Mouse (Mus musculus): ENCODE data around the gene Shroom3. TPM values are rescaled to one million over a fixed set of nuclear protein-coding genes. Genes with fewer than 3 reads are reported as not detected.

Gene Shroom3
- total and polyA plus RNA-seq, 3 experiments: 0.04 to 0.11 TPM; not detected in 1

- no peak for DNase-seq (ENCODE audit: extremely low read depth)
- Histone ChIP-seq H3K4me3 (replicated peaks in 1 of 3; ENCODE audit: low read depth in 2 of 3, low read length in 2 of 3, poor library complexity in 1 of 3) (no peak overlapping the region), H3K4me2 (ENCODE audit: insufficient read depth, low read depth, poor library complexity, severe bottlenecking) (no peak overlapping the region), H3K27me3 (replicated peaks) (no peaks in the 10 kb centered on the region), H3K9ac (ENCODE audit: insufficient read depth, low read depth) (no peak overlapping the region), H3K4me1 (ENCODE audit: control insufficient read depth in 1 of 2, insufficient read depth in 2 of 2) (no peaks in the 10 kb centered on the region), H3K9me3 (replicated peaks; ENCODE audit: low read length) (no peaks in the 10 kb centered on the region), H3K79me2 (replicated peaks; ENCODE audit: control insufficient read depth, extremely low read depth, insufficient read depth, poor library complexity, severe bottlenecking) (no peaks in the 10 kb centered on the region), H3K27ac (ENCODE audit: insufficient read depth, low read depth) (no peak overlapping the region), H3K36me3 (replicated peaks in 1 of 2; ENCODE audit: control insufficient read depth in 1 of 2, insufficient read depth in 1 of 2, low read length in 1 of 2) (no peaks in the 10 kb centered on the region)
- dilution Hi-C loops (cut with MboI; ENCODE audit: extremely low pct_ligation_motif_present, extremely low pct_unique_long_range_greater_than_20kb, low sequenced_read_pairs) (no loop called here), in situ Hi-C loops (cut with MboI; ENCODE audit: low pct_ligation_motif_present, low pct_unique_long_range_greater_than_20kb, low sequenced_read_pairs) (no loop called here)
- no peak for TF ChIP-seq POLR2A (IDR thresholded peaks at IDR 0.05; ENCODE audit: low read depth, low read length)
- TF ChIP-seq CHD2 (IDR thresholded peaks at IDR 0.05; ENCODE audit: low read length): no peak
- TF ChIP-seq MYC (IDR thresholded peaks at IDR 0.05; ENCODE audit: low read depth, low read length): no peak
- TF ChIP-seq ELF1 (IDR thresholded peaks at IDR 0.05; ENCODE audit: low read depth, low read length): no peak
- TF ChIP-seq UBTF (IDR thresholded peaks at IDR 0.05; ENCODE audit: low read depth, low read length): no peak
- no peak for TF ChIP-seq RCOR1 (conservative IDR thresholded peaks at IDR 0.05; ENCODE audit: low read depth, low read length)
- TF ChIP-seq MAX (IDR thresholded peaks at IDR 0.05; ENCODE audit: low read length): no peak
- no peak for TF ChIP-seq MXI1 (IDR thresholded peaks at IDR 0.05; ENCODE audit: low read depth, low read length)
- no peak for TF ChIP-seq USF1 (IDR thresholded peaks at IDR 0.05; ENCODE audit: low read depth, low read length)
- no peak for TF ChIP-seq SIN3A (IDR thresholded peaks at IDR 0.05; ENCODE audit: low read length)
- no peak for TF ChIP-seq JUND (conservative IDR thresholded peaks at IDR 0.05; ENCODE audit: low read depth, low read length)
- no peak for TF ChIP-seq MAFK (IDR thresholded peaks at IDR 0.05; ENCODE audit: insufficient replicate concordance, low read length)
- no peak for TF ChIP-seq NELFE (IDR thresholded peaks at IDR 0.05; ENCODE audit: low read depth, low read length)
These were observed 193.9 kb downstream of the Shroom3 start for GRCm38 (mm10) chr5:92877104-92877503.

DNA sequence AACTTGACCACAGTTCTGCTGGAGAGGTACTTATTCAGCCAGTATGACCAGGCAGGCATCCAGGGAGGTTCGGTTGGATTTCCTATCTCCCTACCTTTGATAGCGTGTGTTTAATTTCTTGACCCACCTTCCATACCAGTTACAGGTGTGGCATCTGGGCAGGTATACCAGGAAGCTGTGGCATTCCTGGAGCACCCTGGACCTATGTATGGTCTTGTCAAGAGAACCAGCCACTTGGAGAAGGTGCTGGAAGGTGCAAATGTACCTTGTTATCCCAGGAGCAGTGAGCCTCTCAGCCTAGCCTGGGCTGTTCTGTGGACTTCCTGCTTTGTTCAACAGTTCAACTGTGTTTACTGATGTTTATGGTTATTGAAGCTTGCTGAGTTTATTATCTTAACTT, 197.2 kb downstream of the Shroom3 start:
- no peak overlapping the region for H3K9ac ChIP-seq (ENCODE audit: insufficient read depth, low read depth)
- no peak overlapping the region for H3K4me3 ChIP-seq (replicated peaks in 1 of 3; ENCODE audit: low read depth in 2 of 3, low read length in 2 of 3, poor library complexity in 1 of 3)
- H3K4me2 ChIP-seq (ENCODE audit: insufficient read depth, low read depth, poor library complexity, severe bottlenecking): no peak overlapping the region
- H3K27me3 ChIP-seq (replicated peaks): no peaks in the 10 kb centered on the region
- dilution Hi-C loops (cut with MboI; ENCODE audit: extremely low pct_ligation_motif_present, extremely low pct_unique_long_range_greater_than_20kb, low sequenced_read_pairs) (no loop called here), in situ Hi-C loops (cut with MboI; ENCODE audit: low pct_ligation_motif_present, low pct_unique_long_range_greater_than_20kb, low sequenced_read_pairs) (no loop called here)
- TF ChIP-seq SIN3A (IDR thresholded peaks at IDR 0.05; ENCODE audit: low read length): no peak
- TF ChIP-seq RCOR1 (conservative IDR thresholded peaks at IDR 0.05; ENCODE audit: low read depth, low read length): no peak
- no peak for TF ChIP-seq NELFE (IDR thresholded peaks at IDR 0.05; ENCODE audit: low read depth, low read length)
- TF ChIP-seq MAFK (IDR thresholded peaks at IDR 0.05; ENCODE audit: insufficient replicate concordance, low read length): no peak
- TF ChIP-seq HCFC1 (IDR thresholded peaks at IDR 0.05; ENCODE audit: low read depth, low read length): no peak
- no peak for TF ChIP-seq GABPA (IDR thresholded peaks at IDR 0.05; ENCODE audit: insufficient replicate concordance, low read depth, low read length)
- TF ChIP-seq JUN (IDR thresholded peaks at IDR 0.05; ENCODE audit: insufficient read depth, low read depth, low read length): no peak
- no peak for TF ChIP-seq MEF2A (IDR thresholded peaks at IDR 0.05; ENCODE audit: borderline replicate concordance, low read depth, low read length)
- TF ChIP-seq NRF1 (IDR thresholded peaks at IDR 0.05; ENCODE audit: low read depth, low read length): no peak
- TF ChIP-seq RAD21 (IDR thresholded peaks at IDR 0.05; ENCODE audit: low read depth, low read length): no peak
- no peaks in the 10 kb centered on the region for H3K4me1 ChIP-seq (ENCODE audit: control insufficient read depth in 1 of 2, insufficient read depth in 2 of 2)
- H3K9me3 ChIP-seq (replicated peaks; ENCODE audit: low read length): no peaks in the 10 kb centered on the region
- H3K79me2 ChIP-seq (replicated peaks; ENCODE audit: control insufficient read depth, extremely low read depth, insufficient read depth, poor library complexity, severe bottlenecking): no peaks in the 10 kb centered on the region
- no peaks in the 10 kb centered on the region for H3K36me3 ChIP-seq (replicated peaks in 1 of 2; ENCODE audit: control insufficient read depth in 1 of 2, insufficient read depth in 1 of 2, low read length in 1 of 2)
- DNase-seq (ENCODE audit: extremely low read depth): no peak
- H3K27ac ChIP-seq (ENCODE audit: insufficient read depth, low read depth): no peak overlapping the region
